Mouse (Mus musculus): ENCODE measurements around the gene Neurl1b. TPM values are rescaled to one million over a fixed set of nuclear protein-coding genes. Genes with fewer than 3 reads are reported as not detected.

The Neurl1b gene
- total RNA-seq, 1 experiment, result 0.71 TPM

DNA sequence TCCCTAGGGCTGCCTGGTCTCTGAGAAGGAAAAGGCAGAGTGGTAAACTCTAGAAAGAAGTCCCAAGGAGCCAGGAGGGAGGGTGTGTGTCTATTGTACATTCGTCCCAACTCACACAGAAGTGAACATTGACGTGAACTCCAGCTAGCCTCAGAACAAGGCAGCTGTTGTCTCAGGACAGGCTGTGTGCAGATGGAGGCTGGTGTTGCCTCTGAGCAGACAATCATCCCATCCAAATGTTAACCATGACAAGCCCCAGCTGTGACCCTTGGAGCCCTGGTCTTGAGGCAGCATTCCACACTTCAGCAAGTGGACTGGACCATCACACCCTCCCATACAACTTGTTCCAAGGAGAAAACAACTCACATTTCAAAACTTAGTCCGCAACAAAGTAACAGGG is 77.6 kb downstream of the Neurl1b start:
- Histone ChIP-seq H3K4me1 (ENCODE audit: control insufficient read depth in 2 of 2, insufficient read depth in 2 of 2, low read length in 2 of 2, poor library complexity in 1 of 2) (peaks cover 1 to 7% of the 10 kb centered on the region in 2 experiments; a peak in 2 of 4 replicates), H3K36me3 (ENCODE audit: control insufficient read depth, insufficient read depth, low read length, poor library complexity, severe bottlenecking) (no peaks in the 10 kb centered on the region), H3K9ac (ENCODE audit: insufficient read depth, low read depth, low read length, poor library complexity, severe bottlenecking) (no peak overlapping the region), H3K27ac (ENCODE audit: insufficient read depth, low read depth, low read length, poor library complexity, severe bottlenecking) (no peak overlapping the region), H3K9me3 (ENCODE audit: control insufficient read depth, insufficient read depth, low read depth, low read length) (0 out of 2 replicates have a peak, but pooled peaks cover 2% of the 10 kb centered on the region), H3K4me3 (ENCODE audit: insufficient read depth in 1 of 2, low read depth in 1 of 2, low read length in 2 of 2, poor library complexity in 1 of 2, severe bottlenecking in 1 of 2) (no peak overlapping the region)
- in situ Hi-C loops (cut with MboI; ENCODE audit: low sequenced_read_pairs in 2 of 2, unreplicated experiment in 2 of 2), result no loop called here
- no peak for DNase-seq (ENCODE audit: low read depth, low spot score)
- no peak for TF ChIP-seq MAFK (IDR thresholded peaks at IDR 0.05; ENCODE audit: insufficient read depth, low read depth, low read length)
- TF ChIP-seq ZC3H11A (IDR thresholded peaks at IDR 0.05; ENCODE audit: borderline replicate concordance, low read depth, low read length), result no peak
- TF ChIP-seq ZNF384 (IDR thresholded peaks at IDR 0.05; ENCODE audit: low read depth, low read length), result no peak

DNA sequence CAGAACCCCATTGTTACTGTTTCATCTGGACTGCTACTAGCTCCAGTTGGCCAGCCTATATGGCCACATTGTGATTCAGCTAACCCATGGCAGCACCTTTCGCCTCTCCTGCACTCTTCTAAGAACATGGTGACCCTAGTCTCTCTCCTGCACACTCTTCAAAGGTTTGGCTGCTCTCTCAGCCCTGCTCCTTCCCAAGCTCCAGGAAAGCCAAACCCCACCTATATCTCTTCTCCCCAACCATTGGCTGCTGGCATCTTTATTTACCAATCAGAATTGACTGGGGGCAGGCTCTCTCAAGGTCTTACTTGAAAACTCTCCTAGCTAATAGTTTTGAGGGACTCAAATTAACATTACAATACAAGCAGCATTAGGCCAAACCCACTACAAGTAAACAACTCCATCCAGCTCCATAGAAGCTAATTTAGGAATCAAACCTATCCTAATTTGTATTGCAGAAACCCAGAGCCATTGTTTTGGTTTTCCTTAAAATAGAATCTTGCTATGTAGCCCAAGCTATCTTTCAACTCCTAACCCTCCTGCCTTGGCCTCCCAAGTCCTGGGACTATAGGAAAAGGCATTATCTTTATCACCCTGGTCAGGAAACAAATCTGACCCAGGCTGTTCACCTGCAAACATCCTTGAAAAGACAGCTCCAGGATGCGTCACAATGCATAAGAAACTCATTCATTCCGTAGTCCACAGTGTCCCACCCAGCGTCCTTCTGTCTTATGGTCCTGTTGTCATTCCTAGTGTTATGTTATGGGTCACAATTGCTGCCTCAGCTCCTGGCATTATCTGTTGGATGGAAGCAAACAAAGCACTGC is 80.2 kb downstream of the Neurl1b start:
- Histone ChIP-seq H3K9ac (ENCODE audit: insufficient read depth, low read depth, low read length, poor library complexity, severe bottlenecking) (no peak overlapping the region), H3K27ac (ENCODE audit: insufficient read depth, low read depth, low read length, poor library complexity, severe bottlenecking) (no peak overlapping the region), H3K4me1 (ENCODE audit: control insufficient read depth in 2 of 2, insufficient read depth in 2 of 2, low read length in 2 of 2, poor library complexity in 1 of 2) (peaks cover 0 to 3% of the 10 kb centered on the region in 2 experiments; a peak in 1 of 4 replicates), H3K4me3 (ENCODE audit: insufficient read depth in 1 of 2, low read depth in 1 of 2, low read length in 2 of 2, poor library complexity in 1 of 2, severe bottlenecking in 1 of 2) (no peak overlapping the region), H3K9me3 (ENCODE audit: control insufficient read depth, insufficient read depth, low read depth, low read length) (0 out of 2 replicates have a peak, but pooled peaks cover 2% of the 10 kb centered on the region), H3K36me3 (ENCODE audit: control insufficient read depth, insufficient read depth, low read length, poor library complexity, severe bottlenecking) (no peaks in the 10 kb centered on the region)
- TF ChIP-seq CHD2 (IDR thresholded peaks at IDR 0.05; ENCODE audit: low read depth, low read length) (no peak), MAFK (IDR thresholded peaks at IDR 0.05; ENCODE audit: insufficient read depth, low read depth, low read length) (no peak), ZNF384 (IDR thresholded peaks at IDR 0.05; ENCODE audit: low read depth, low read length) (no peak), HCFC1 (IDR thresholded peaks at IDR 0.05; ENCODE audit: borderline replicate concordance, insufficient read depth, low read length) (no peak), ZC3H11A (IDR thresholded peaks at IDR 0.05; ENCODE audit: borderline replicate concordance, low read depth, low read length) (no peak)
- DNase-seq (ENCODE audit: low read depth, low spot score), result no peak
- in situ Hi-C loops (cut with MboI; ENCODE audit: low sequenced_read_pairs in 2 of 2, unreplicated experiment in 2 of 2), result no loop called here

Other genes with a start within 250 kb of the Neurl1b start
- gene Pdia2, start 215.7 kb upstream of the Neurl1b start, total RNA-seq (2012; rRNA removed), result 0.16 and 0.18 TPM in 2 replicates
- 5.6 and 18.9 TPM in 2 replicates for gene Rgs11, start 211.9 kb upstream of the Neurl1b start, total RNA-seq (2012; rRNA removed)
- gene Arhgdig, start 207.0 kb upstream of the Neurl1b start, total RNA-seq (2012; rRNA removed), result 15.0 and 23.9 TPM in 2 replicates
- gene Fam234a, start 170.6 kb upstream of the Neurl1b start, total RNA-seq (2012; rRNA removed), result 22.1 and 28.4 TPM in 2 replicates
- 112 and 115 TPM in 2 replicates for gene Luc7l, start 161.9 kb upstream of the Neurl1b start, total RNA-seq (2012; rRNA removed)
- gene Ergic1, start 146.7 kb downstream of the Neurl1b start, total RNA-seq (2012; rRNA removed), result 97.5 and 142 TPM in 2 replicates
- 20.0 and 21.2 TPM in 2 replicates for gene Dusp1, start 147.3 kb downstream of the Neurl1b start, total RNA-seq (2012; rRNA removed)
- 252 and 291 TPM in 2 replicates for gene Atp6v0e, start 248.4 kb downstream of the Neurl1b start, total RNA-seq (2012; rRNA removed)

Measured in ES-E14 (cell line).